Mouse (Mus musculus) frontal cortex, postnatal 36 days (tissue): ENCODE data around the gene Setd5.
A peak's percentile ranks its signal among the peaks of the same experiment; 100 is the strongest.

Source experiments
- DNase-seq, 2 experiments: peaks; one replicate each; pipeline ENCODE4 v3.0.0; 2022; ENCODE audit warnings: low spot score in 2 of 2

The Setd5 gene

GRCm38 (mm10) chr6:113133360-113133759 is 56.2 kb downstream of the Setd5 start:
- DNase-seq = no peak

DNA sequence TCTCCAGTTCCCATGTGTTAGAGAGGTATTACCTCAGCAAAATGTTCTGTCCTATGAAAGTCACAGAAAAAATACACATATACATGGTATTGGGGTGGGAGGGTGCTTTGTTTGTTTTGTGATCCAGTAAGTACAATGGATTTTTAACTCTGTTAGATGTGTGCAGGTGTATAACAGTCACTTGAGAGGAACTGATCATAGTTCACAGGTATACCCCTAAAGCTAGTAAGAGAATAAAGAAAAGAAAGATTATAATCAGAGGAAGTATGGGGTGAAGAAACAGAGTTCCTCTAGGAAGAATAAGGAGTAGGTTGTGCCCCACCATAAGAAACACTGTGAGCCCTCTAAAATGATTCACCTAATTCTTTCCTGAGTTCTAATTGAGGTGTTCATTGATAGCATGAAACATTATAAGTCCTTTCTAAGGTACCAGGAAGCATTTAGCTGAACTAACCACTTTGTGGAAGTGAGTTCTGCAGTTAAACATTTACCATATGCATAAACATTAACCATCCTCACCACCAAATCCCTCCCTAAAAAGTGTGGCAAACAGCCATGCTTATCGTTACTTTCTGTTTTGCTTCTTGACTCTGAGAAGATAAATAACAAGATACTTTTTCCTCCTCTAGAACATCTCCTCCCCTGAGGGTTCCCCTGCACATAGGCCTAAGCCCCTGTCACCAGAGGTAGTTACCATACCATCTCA is 64.4 kb downstream of the Setd5 start:
- no peak for DNase-seq

GRCm38 (mm10) chr6:113144764-113145163 is 67.6 kb downstream of the Setd5 start:
- DNase-seq = no peak

DNA sequence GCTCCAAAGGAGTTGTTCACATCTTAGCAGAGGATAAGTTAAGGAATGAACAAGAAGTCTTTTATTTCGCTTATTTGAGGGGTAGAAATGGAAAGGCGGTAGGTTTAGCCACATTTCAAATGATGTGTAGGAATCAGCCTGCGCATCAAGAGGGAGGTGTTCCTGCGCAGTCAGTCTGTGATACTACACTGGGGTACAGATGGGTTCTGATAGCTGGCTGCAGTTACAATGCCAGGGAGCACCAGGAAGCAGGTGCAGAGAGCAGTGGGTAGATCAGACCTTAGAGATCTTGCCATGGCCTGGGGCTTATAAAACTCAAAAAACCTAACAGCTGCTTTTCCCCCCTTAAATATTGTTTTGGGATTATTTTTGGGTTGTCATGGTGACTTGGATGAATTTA is 68.1 kb downstream of the Setd5 start:
- DNase-seq = no peak

- DNase-seq = no peak
These were observed 76.9 kb downstream of the Setd5 start for GRCm38 (mm10) chr6:113154071-113154470.

GRCm38 (mm10) chr6:113154886-113155285 is 77.7 kb downstream of the Setd5 start:
- DNase-seq = no peak

DNA sequence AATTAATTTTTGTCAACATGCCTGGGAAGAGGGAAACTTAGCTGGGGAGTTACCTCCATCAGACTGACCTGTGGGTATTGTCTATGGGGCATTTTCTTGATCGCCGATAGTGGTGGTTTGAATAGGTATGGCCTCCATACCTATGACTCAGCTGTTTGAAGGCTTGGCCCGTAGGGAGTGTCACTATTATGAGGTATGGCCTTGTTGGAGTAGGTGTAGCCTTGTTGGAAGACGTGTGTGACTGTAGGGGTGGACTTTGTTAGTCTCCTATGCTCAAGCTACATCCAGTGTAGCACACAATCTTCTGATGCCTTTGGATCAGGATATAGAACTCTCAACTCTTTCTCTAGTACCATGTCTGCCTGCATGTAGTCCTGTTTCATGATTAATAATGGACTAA is 78.9 kb downstream of the Setd5 start:
- no peak for DNase-seq

- no peak for DNase-seq
These were observed 82.9 kb downstream of the Setd5 start for GRCm38 (mm10) chr6:113160106-113160505.

DNA sequence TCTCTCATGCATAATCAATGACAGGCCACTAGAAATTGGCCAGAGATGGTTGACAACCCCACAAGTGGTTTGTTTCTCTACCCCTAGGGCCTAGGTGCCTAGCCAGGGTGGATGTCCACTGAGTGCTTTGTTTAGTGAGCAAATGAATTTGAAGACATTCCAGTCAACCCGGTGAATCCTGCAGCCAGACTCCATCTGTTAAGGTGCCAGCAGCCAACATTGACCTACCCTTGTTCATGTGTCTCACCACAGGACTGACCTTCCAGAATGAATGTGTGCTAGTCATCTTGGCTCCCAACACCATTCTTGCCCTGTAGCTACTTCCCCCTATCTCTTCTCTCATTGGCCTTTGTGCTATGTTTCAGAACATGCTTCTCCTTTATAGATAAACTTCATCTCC is 84.8 kb downstream of the Setd5 start:
- no peak for DNase-seq

GRCm38 (mm10) chr6:113163513-113163912 is 86.3 kb downstream of the Setd5 start:
- DNase-seq = no peak

DNA sequence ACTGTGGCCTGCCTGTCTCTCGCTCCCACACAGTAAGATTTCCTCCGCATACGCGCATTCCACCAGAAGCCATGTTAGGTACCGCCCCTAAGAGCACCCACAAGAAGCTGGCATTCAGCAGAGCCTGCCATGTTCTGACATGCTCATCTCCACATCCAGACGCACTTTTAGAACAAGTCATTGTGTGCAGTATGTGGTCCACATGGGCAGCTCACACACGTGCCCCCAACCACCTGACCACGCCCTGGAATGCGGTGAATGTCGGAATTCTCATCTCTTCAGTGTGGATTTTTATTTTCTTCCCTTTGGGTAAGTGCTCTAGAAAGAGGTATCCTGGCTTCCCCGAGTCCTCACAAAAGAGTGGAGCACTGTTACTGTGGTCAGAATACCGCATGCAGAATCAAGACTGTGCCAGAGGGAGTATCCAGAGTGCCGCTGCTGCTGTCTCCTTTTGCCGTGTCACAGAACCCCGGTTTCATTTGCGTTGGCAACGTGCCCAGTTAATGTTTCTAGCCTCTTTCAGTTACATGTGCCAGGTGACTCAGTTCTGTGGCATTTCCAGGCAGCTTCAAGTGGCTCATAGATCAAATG is 89.6 kb downstream of the Setd5 start:
- DNase-seq = peak; percentile 61 to 68

DNA sequence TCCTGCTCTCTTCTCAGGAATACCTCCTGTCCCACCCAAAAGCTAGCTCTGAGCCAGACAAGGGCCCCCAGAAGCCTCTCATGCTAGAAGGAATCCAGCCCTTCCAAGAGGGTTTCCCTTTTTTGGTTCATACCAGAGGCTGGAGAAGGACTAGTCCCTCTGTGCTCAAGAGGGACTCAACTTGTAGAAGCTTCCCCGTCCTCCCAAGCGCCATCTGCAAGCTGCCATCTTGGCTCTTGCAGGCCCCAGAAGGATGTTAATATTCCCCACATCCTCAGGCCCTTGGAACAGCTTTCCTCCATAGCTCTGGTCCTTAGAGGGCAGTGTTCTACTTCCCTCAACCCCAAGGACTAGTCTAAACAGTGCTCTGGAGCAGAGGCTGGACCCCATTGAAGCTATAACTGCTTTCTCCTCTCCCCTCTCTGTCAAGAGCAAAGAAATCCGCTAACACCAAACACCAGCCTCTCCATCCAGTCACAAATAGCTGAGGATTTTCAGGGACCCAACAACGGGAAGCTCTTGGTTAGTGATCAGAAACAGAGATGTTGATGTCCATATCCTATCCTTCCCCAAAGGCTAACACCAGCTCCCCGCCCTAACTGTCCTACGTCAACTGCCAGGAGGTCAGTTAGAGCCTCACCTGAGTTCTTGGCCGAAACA is 91.3 kb downstream of the Setd5 start:
- DNase-seq = no peak

- DNase-seq = no peak
These were observed 92.7 kb downstream of the Setd5 start for GRCm38 (mm10) chr6:113169852-113170251.

GRCm38 (mm10) chr6:113170651-113171050 is 93.5 kb downstream of the Setd5 start:
- no peak for DNase-seq

- no peak for DNase-seq
These were observed 94.8 kb downstream of the Setd5 start for GRCm38 (mm10) chr6:113172011-113172410.

DNA sequence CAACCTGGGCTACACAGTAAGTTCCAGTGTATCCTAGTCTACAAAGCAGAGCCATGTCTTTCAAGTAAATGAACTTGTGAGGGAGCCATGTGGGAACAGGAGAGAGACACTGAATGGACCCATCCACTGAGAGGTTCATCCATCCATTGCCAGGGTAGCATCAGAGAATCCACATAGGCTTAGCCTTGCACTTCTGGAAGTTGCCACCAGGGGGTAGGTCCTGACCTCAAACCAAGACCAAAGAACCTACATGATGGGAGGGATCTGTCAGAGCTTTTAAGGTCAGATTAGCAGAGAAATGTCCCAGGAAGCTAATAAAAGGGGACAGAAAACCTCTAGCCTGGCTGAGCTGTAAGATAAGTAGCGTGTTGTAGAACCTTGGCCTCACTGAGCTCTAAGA is 95.4 kb downstream of the Setd5 start:
- peak; percentile 59 to 64 for DNase-seq

- no peak for DNase-seq
These were observed 98.3 kb downstream of the Setd5 start for GRCm38 (mm10) chr6:113175469-113175868.

GRCm38 (mm10) chr6:113176613-113177012 is 99.4 kb downstream of the Setd5 start:
- DNase-seq = no peak

- peak; percentile 68 to 76 for DNase-seq
These were observed 101.4 kb downstream of the Setd5 start for GRCm38 (mm10) chr6:113178286-113179194.

GRCm38 (mm10) chr6:113179195-113179733 is 102.1 kb downstream of the Setd5 start:
- DNase-seq = no peak

GRCm38 (mm10) chr6:113184163-113184562 is 107.0 kb downstream of the Setd5 start:
- no peak for DNase-seq
